ENCODE assay signal across 14 mouse cellular contexts in genomic region chr1:189923157-189923556, GRCm38 (mm10). TPM values are rescaled to one million over a fixed set of nuclear protein-coding genes. Genes with fewer than 3 reads are reported as not detected.
A peak's percentile ranks its signal among the peaks of the same experiment; 100 is the strongest.
DNase-seq lines count a peak whose midpoint lies in the region; ATAC-seq and TF ChIP-seq lines count a peak whose summit lies in the region.
"Had no signal": no experiment of that assay in that cellular context is flagged by ENCODE, and none has a peak within 500 bp of the region (broad histone marks: within the 10 kb centered on the region; RNA-seq: fewer than 3 reads in every experiment).

No protein-coding gene starts in this region.

- H3K27me3 ChIP-seq in heart, embryonic 10.5 days (ENCODE audit: insufficient read depth, poor library complexity, severe bottlenecking): no peaks in the 10 kb centered on the region
- H3K27me3 ChIP-seq in hindbrain, postnatal 0 days (ENCODE audit: insufficient read depth, low read length): no peaks in the 10 kb centered on the region
- no peaks in the 10 kb centered on the region for H3K27me3 ChIP-seq in hindbrain, embryonic 16.5 days (replicated peaks; ENCODE audit: control insufficient read depth, insufficient read depth, low read length)
- no peaks in the 10 kb centered on the region for H3K27me3 ChIP-seq in midbrain, embryonic 15.5 days (replicated peaks)
- H3K27me3 ChIP-seq in midbrain, embryonic 10.5 days (ENCODE audit: low read depth, poor library complexity, severe bottlenecking): peaks cover 39% of the 10 kb centered on the region
- H3K27me3 ChIP-seq: neural tube, embryonic 12.5 days had no signal

- peak overlapping the region; percentile 93 for H3K4me2 ChIP-seq in hindbrain, postnatal 0 days (ENCODE audit: low read depth, low read length)
- no peak overlapping the region for H3K4me2 ChIP-seq in hindbrain, embryonic 16.5 days (ENCODE audit: low read length)
- H3K4me2 ChIP-seq in midbrain, embryonic 15.5 days: peak overlapping the region; percentile 77; the same call in 1 of the 2 replicates

- no peak for TF ChIP-seq CTCF in hindbrain, postnatal 0 days (IDR thresholded peaks at IDR 0.05; ENCODE audit: low read depth)

- no peak overlapping the region for H3K9ac ChIP-seq in hindbrain, postnatal 0 days (replicated peaks; ENCODE audit: low read length)
- no peak overlapping the region for H3K9ac ChIP-seq in hindbrain, embryonic 16.5 days (ENCODE audit: low read depth, low read length)
- H3K9ac ChIP-seq in midbrain, embryonic 15.5 days: no peak overlapping the region

- no peaks in the 10 kb centered on the region for H3K9me3 ChIP-seq in heart, embryonic 10.5 days
- H3K9me3 ChIP-seq in hindbrain, postnatal 0 days (ENCODE audit: low read length): no peaks in the 10 kb centered on the region
- no peaks in the 10 kb centered on the region for H3K9me3 ChIP-seq in hindbrain, embryonic 16.5 days (ENCODE audit: control insufficient read depth, low read length)
- H3K9me3 ChIP-seq in midbrain, embryonic 15.5 days: no peaks in the 10 kb centered on the region
- H3K9me3 ChIP-seq in midbrain, embryonic 10.5 days (replicated peaks): no peaks in the 10 kb centered on the region
- H3K9me3 ChIP-seq: forebrain, embryonic 12.5 days; hindbrain, embryonic 10.5 days; limb, embryonic 12.5 days; megakaryocyte, embryonic 14.5 days; neural tube, embryonic 12.5 days had no signal

- WGBS in heart, embryonic 10.5 days: 82% methylated on average over 4 of the region's 4 CpGs
- 90% methylated on average over 4 of the region's 4 CpGs for WGBS in hindbrain, postnatal 0 days
- 82% methylated on average over 4 of the region's 4 CpGs for WGBS in hindbrain, embryonic 16.5 days
- WGBS in midbrain, embryonic 15.5 days: 75% methylated on average over 4 of the region's 4 CpGs
- 78% methylated on average over 4 of the region's 4 CpGs for WGBS in midbrain, embryonic 10.5 days

- H3K4me1 ChIP-seq in heart, embryonic 10.5 days: peaks cover 81% of the 10 kb centered on the region
- peaks cover 6% of the 10 kb centered on the region; the same call in 1 of the 2 replicates for H3K4me1 ChIP-seq in hindbrain, postnatal 0 days (ENCODE audit: insufficient read depth, low read length)
- H3K4me1 ChIP-seq in hindbrain, embryonic 16.5 days (ENCODE audit: control insufficient read depth, insufficient read depth, low read depth, low read length): peaks cover 15% of the 10 kb centered on the region
- H3K4me1 ChIP-seq in midbrain, embryonic 15.5 days: peaks cover 26% of the 10 kb centered on the region
- peaks cover 64% of the 10 kb centered on the region for H3K4me1 ChIP-seq in midbrain, embryonic 10.5 days

- no peak for ATAC-seq in hindbrain, postnatal 0 days
- ATAC-seq in hindbrain, embryonic 16.5 days: no peak
- no peak for ATAC-seq in midbrain, embryonic 15.5 days (replicated peaks)

- H3K4me3 ChIP-seq in heart, embryonic 10.5 days: 0 out of 2 replicates have a peak overlapping the region, but pooled peaks have one; percentile 93
- no peak overlapping the region for H3K4me3 ChIP-seq in hindbrain, postnatal 0 days (ENCODE audit: low read length)
- H3K4me3 ChIP-seq in hindbrain, embryonic 16.5 days (ENCODE audit: low read length): no peak overlapping the region
- H3K4me3 ChIP-seq in midbrain, embryonic 15.5 days: no peak overlapping the region
- H3K4me3 ChIP-seq in midbrain, embryonic 10.5 days: no peak overlapping the region

- no peaks in the 10 kb centered on the region for H3K36me3 ChIP-seq in heart, embryonic 10.5 days
- H3K36me3 ChIP-seq in hindbrain, postnatal 0 days (ENCODE audit: insufficient read depth, low read length): no peaks in the 10 kb centered on the region
- H3K36me3 ChIP-seq in hindbrain, embryonic 16.5 days (ENCODE audit: control insufficient read depth, insufficient read depth, low read length): no peaks in the 10 kb centered on the region
- H3K36me3 ChIP-seq in midbrain, embryonic 15.5 days (replicated peaks): no peaks in the 10 kb centered on the region
- no peaks in the 10 kb centered on the region for H3K36me3 ChIP-seq in midbrain, embryonic 10.5 days
- H3K36me3 ChIP-seq: forebrain, embryonic 12.5 days; hindbrain, embryonic 10.5 days; limb, embryonic 12.5 days; neural tube, embryonic 12.5 days had no signal

- peak; percentile 63 for DNase-seq in heart, embryonic 10.5 days (ENCODE audit: low spot score)
- DNase-seq in heart, adult 8-10 months (ENCODE audit: low spot score): no peak
- no peak for DNase-seq in hindbrain, postnatal 0 days (ENCODE audit: low spot score)
- DNase-seq in midbrain, embryonic 10.5 days (ENCODE audit: low spot score): no peak
- DNase-seq in frontal cortex, postnatal 36 days (ENCODE audit: low spot score in 2 of 2): no peak
- DNase-seq: gastrocnemius, postnatal 14 days; lung, postnatal 14 days had no signal

- H3K27ac ChIP-seq in heart, embryonic 10.5 days: peak overlapping the region; percentile 89; the same call in 1 of the 2 replicates
- H3K27ac ChIP-seq in hindbrain, postnatal 0 days: no peak overlapping the region
- no peak overlapping the region for H3K27ac ChIP-seq in hindbrain, embryonic 16.5 days (ENCODE audit: low read depth, low read length)
- no peak overlapping the region for H3K27ac ChIP-seq in midbrain, embryonic 15.5 days
- H3K27ac ChIP-seq in midbrain, embryonic 10.5 days (replicated peaks): no peak overlapping the region
- H3K27ac ChIP-seq: forebrain, embryonic 12.5 days; limb, embryonic 12.5 days; neural tube, embryonic 12.5 days had no signal

RNA-seq across cellular contexts. Expression of gene Smyd2, which starts 1.0 kb away (rescaled TPM):
- polyA plus RNA-seq in heart, embryonic 10.5 days (2016; fragmentation: Nextera tagmentation; extraction: Ambion mirVana): 129 and 183 TPM in 2 replicates
- total RNA-seq in heart, adult 8-10 months (2022): 100 to 1,000 TPM in 2 of 4 experiments, 10 to 100 TPM in 2; 83.0 to 114 (median 106) TPM
- total RNA-seq in hindbrain, postnatal 0 days (2014; rRNA removed): 52.0 and 61.9 TPM in 2 replicates
- polyA plus RNA-seq in hindbrain, postnatal 0 days (2015; fragmentation: Nextera tagmentation; extraction: Ambion mirVana): 81.1 and 81.8 TPM in 2 replicates
- polyA plus RNA-seq in hindbrain, embryonic 16.5 days (2015; fragmentation: Nextera tagmentation; extraction: Ambion mirVana): 87.4 and 87.8 TPM in 2 replicates
- polyA plus RNA-seq in midbrain, embryonic 15.5 days (2015; fragmentation: Nextera tagmentation; extraction: Ambion mirVana): 71.3 and 71.8 TPM in 2 replicates
- 62.7 and 68.3 TPM in 2 replicates for polyA plus RNA-seq in midbrain, embryonic 10.5 days (2016; fragmentation: Nextera tagmentation; extraction: Ambion mirVana)
